Mouse (Mus musculus) retina, postnatal 7 days (tissue): Measurements from ENCODE around the gene Eid3.

Experiments
- DNase-seq: peaks from one replicate; pipeline ENCODE4 v3.0.0-alpha.2; 2012; ENCODE audit warnings: low read depth, low spot score

Gene Eid3

GRCm38 (mm10) chr10:82860929-82861315 lies 5.5 kb upstream of the Eid3 start:
- DNase-seq = no peak

DNA sequence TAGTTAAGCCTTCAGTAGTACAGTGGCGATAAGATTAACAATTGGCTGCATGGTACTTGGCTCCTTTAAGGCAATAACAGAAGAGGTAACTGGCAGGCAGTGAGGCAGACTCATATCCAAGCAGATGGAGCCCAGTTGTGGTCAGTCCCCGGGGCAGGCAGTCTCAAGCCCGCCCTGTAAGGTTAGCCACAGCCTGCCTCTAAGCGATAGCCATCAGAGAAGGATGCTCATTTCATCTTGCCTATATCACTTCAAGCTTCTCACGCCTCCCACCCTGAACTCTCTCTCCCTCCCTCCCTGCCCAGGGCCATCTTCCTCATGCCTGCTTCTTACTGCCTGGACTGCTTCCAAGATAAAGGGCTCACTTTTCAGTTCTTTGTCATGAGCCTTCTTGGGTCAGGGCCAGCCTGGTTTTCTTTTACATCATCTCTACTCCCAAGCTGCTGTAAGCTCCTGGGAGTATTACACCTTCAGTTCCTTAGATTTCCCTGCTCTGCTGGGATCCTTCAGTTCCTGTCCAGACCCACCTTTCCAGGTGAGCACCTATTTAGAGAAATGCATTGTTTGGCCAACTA lies 3.2 kb upstream of the Eid3 start:
- no peak for DNase-seq

DNA sequence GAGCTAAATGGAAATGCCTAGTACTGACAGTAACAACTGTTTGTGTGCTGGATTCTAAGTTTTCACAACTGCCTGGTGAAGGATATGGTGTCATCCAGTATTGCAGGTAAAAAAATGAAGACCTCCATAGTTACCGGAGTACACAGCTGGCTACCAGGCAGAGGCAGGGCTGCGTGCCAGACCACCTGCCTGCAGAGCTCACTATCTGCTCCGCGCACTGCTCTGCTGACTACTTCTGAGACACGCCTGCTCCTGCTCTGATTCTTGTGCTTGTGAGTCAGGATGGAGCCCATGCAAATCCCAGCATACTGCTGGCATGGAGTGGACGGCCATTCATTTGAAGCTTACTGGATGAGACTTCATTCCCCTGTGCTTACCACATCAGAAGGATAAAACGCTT lies 2.6 kb upstream of the Eid3 start:
- DNase-seq = no peak

DNA sequence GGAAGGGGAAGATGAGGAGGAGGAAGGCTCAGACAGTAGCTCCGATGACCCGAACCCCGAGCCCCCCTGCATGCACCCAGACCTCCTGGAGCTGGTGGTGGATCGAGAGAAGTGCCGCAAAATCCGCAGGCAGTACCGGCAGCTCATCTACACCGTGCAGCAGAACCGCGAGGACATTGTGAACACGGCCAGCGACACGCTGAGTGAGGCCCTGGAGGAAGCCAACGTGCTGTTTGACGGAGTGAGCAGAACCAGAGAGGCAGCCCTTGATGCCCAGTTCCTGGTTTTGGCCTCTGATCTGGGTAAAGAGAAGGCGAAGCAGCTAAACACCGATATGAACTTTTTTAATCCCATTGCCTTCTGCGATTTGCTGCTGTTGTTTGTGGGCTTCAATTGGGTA lies 406 bp downstream of the Eid3 start:
- DNase-seq = no peak

DNA sequence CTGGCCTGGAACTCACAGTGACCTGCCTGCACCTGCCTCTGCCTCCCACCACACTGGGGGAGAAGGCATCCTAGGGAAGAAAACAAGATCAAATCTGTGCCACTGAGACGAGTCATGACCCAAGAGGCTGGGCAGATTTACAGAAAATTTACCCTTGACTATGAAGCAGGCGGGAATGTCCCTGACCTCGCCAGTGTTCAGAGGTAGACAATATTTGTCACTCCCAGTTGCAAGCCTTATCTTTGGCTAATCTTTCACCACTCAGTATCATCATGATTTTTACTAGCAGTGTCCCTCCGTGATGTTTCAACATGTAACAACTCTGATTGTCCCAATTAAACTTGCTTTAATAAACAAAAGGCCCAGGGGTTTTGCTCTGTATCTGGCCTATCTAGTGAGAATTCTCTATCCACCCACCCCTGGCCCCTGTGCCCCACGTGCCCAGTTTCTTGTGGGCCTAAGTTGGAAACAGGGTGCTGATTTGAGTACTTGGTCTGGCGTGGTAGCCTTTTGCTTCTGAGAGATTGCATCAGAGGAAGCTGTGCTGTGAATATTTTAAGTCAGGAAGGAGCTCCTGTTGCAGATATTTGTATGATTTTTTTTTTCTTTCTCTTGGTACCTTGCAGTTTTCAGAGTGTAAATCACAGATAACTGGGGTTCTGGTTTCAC lies 2.1 kb downstream of the Eid3 start:
- DNase-seq = no peak

GRCm38 (mm10) chr10:82875446-82875845 lies 9.0 kb downstream of the Eid3 start:
- no peak for DNase-seq

- no peak for DNase-seq
Observed at GRCm38 (mm10) chr10:82876076-82876796, 9.8 kb downstream of the Eid3 start.

GRCm38 (mm10) chr10:82887354-82887753 lies 20.9 kb downstream of the Eid3 start:
- DNase-seq = no peak

DNA sequence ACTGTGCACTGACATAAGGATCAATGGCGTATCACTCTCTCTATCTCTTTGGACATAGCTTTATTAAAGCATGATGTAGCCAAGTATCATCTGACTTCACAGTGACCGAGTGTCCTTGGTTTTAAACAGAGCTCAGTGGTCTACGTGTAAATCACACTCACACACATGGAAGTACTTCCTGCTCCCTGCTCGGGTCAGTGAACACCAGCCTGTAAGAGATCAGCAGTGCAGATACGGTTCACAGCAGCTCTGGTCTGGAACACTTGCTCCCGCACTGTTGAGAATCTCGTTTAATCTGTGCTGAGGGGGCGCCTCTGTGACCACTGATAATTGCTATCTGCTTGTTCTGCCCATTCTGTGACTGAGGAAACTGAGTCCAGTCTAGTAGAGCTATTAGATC lies 22.1 kb downstream of the Eid3 start:
- no peak for DNase-seq

DNA sequence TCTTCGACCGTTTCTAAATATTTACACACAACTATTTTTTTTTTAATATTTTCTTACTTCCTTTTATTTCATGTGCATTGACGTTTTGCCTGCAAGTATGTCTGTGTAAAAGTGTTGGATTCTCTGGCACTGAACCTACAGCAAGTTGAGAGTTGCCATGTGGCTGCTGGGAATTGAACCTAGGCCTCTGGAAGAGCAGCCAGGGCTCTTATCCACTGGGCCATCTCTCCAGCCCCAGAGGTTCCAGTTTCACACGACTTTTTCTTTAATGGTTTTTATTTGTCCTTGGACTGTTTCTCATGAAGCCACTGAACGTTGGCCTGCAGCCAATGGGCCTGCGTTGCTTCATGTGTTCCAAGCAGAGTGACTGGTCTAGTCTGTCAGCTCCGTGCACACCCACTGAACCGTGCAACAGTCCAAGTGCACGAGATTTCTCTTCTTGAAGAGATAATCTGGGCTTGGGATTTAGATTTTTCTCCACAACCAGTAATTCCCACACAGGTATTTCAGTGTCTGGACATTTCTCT lies 23.1 kb downstream of the Eid3 start:
- DNase-seq = no peak

GRCm38 (mm10) chr10:82890936-82891335 lies 24.5 kb downstream of the Eid3 start:
- DNase-seq = no peak

- DNase-seq = peak; percentile 30
Observed at GRCm38 (mm10) chr10:82891427-82891826, 25.0 kb downstream of the Eid3 start.

DNA sequence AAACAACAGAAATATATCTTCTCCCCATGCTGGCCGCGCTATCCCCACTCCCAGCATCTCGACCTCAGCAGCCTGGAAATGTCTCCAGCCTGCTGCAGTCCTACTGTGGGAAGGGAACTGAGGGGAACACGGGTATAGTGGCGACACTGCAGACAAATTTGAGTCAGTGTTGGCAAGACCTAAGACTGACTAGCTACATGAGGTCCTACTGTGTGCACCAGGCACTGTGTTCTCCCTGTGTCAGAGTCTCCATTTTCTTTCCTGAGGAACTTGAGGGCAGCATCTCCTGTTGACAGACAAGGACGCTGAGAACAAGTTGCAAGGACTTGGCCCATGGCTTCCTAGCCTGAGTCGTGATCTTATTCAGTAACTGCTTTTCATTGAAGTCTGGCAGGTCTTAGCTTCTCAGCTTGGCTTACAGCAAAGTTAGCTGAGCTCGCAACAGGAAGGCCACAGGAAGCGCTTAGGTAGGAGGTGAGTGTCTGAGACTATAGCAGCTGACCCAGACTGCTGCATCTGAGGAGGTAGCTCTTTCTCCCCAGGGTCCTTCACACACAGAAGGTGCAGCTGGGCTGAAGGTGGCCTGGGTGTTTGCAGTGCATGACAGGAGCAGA lies 26.1 kb downstream of the Eid3 start:
- DNase-seq = no peak

- no peak for DNase-seq
Observed at GRCm38 (mm10) chr10:82893872-82894650, 27.6 kb downstream of the Eid3 start.

GRCm38 (mm10) chr10:82897936-82898335 lies 31.5 kb downstream of the Eid3 start:
- DNase-seq = no peak

DNA sequence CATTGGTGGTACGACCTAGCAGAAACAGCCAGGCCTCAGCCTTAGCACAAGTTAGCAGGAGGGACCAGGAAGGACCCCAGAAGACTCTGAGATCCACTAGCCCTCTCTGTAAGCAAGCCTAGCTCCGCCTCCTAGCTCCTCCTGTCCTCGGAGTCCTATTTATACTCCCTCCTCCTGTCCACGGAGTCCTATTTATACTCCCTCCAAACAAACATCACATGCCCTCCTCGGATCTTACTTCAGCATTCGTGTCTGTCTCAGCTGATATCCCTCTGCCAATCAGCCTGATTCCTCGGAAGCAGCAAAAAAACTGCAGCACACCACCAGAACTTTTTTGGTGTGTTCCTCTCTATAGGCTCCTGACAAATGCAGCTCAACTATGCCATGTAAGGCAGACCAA lies 32.5 kb downstream of the Eid3 start:
- no peak for DNase-seq

DNA sequence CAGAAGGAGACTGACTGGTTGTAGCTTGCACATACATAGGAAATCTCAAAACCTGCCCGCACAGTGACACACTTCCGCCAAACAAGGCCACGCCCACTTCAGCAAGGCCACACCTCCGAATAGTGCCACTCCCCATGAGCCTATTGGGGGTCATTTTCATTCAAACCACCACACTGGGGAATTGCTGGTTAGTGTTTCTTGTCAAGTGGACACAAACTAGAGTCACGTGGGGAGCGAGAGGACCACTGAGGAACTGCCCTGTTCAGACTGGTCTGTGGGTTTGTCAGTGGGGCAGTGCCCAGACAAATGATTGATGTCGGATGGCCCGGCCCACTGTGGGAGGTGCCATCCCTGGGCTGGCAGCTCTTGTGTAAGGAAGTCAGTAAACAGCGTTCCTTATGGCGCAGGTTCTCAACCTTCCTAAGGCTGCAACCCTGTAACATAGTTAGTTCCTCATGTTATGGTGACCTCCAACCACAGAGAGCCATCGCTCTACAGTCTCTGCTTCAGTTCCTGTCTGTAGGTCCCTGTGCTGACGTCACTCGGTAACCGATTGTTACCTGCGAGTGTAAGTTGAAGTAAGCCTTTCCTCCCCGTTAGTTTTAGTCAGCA lies 33.5 kb downstream of the Eid3 start:
- no peak for DNase-seq

DNA sequence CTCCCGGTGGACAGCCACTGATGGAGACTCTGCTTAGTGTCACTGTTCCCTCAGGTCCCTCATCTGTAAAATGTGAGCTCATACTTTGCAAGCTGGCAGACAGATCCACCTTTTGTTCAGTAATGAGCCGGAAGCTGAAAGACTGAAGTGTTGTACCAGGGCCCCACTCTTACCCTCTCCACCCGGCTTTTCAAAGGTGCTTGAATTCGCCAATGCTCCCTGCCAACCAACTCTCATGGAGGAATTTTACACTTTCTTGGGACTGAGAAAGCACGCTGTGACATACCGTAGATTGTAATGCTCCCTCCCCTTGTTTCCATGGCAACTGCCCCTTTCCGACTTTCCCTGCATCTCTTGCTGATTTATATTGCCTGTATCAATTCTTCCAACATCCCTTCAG lies 34.1 kb downstream of the Eid3 start:
- DNase-seq = no peak

DNA sequence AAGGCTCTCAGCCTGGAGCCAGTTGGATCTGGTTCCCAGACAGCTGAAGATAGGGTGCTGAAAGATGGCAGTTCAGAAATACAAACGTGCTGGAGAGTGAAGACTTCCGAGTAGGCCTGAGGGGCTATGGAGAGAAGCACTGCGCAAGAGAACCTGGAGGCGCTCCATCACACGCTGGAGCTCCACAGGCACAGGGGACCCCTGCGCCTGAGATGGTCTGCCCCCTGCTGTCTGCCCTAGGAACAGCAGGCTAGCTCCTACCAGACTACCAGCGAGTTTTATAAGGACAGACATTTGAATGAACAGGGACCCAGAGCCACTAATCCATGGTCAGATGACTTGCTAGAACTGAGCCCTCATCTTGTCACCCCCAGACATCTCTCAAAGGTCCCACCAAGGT lies 35.0 kb downstream of the Eid3 start:
- DNase-seq = peak; percentile 64

- no peak for DNase-seq
Observed at GRCm38 (mm10) chr10:82908526-82908925, 42.1 kb downstream of the Eid3 start.

DNA sequence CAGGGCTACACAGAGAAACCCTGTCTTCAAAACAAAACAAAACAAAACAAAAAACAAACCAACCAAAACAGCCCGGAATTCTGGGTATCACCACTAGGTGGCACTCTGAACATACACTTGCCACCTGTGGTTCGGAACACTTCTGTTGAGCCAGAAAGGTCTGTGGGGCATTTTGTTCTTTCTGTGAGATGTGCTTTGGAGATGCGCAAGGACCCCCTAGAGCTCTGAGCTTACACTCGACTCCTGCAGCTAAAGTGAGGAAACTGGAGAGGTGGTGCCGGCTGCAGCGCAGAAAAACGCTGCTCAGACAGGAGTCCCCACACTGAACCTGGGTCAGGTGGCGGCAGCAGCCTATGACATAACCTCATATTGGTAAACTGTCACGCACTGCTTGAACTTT lies 43.0 kb downstream of the Eid3 start:
- peak; percentile 63 for DNase-seq
